Mouse (Mus musculus): ENCODE results near the gene Cmpk1.
A peak's percentile ranks its signal among the peaks of the same experiment; 100 is the strongest.
"Not testable (repeated sequence)": the region's sequence is repeated elsewhere in the genome, so short reads cannot be mapped to it uniquely, and the experiment has no call there.

Gene Cmpk1

GRCm38 (mm10) chr4:114986591-114987432 lies at the start of gene Cmpk1:
TSS of gene Cmpk1 (minus strand) at chr4:114987241.
- peak; percentile 76 to 91 for DNase-seq (ENCODE audit: low spot score in 2 of 2)

- no peak for DNase-seq (ENCODE audit: low spot score in 2 of 2)
Measured at GRCm38 (mm10) chr4:115035043-115035442, 48.0 kb upstream of the Cmpk1 start.

GRCm38 (mm10) chr4:115019997-115020396 lies 33.0 kb upstream of the Cmpk1 start:
- no peak for DNase-seq (ENCODE audit: low spot score in 2 of 2)

GRCm38 (mm10) chr4:115014276-115014675 lies 27.2 kb upstream of the Cmpk1 start:
- DNase-seq (ENCODE audit: low spot score in 2 of 2), result no peak

- DNase-seq (ENCODE audit: low spot score in 2 of 2), result no peak
Measured at GRCm38 (mm10) chr4:115000429-115000795, 13.4 kb upstream of the Cmpk1 start.

- peak; percentile 93 to 98 for DNase-seq (ENCODE audit: low spot score in 2 of 2)
Measured at GRCm38 (mm10) chr4:114999773-115000428, 12.9 kb upstream of the Cmpk1 start, which contains the start of gene Stil. TSS of gene Stil (plus strand) at chr4:115000159.

- DNase-seq (ENCODE audit: low spot score in 2 of 2), result no peak
Measured at GRCm38 (mm10) chr4:114999445-114999772, 12.4 kb upstream of the Cmpk1 start.

- peak; percentile 29 to 72 for DNase-seq (ENCODE audit: low spot score in 2 of 2)
Measured at GRCm38 (mm10) chr4:114997051-114997450, 10.0 kb upstream of the Cmpk1 start.

GRCm38 (mm10) chr4:114994218-114994617 lies 7.2 kb upstream of the Cmpk1 start:
- DNase-seq (ENCODE audit: low spot score in 2 of 2), result no peak

GRCm38 (mm10) chr4:114986211-114986590 lies 840 bp downstream of the Cmpk1 start:
- peak in 1 of 2 experiments; percentile 17 for DNase-seq (ENCODE audit: low spot score in 2 of 2)

- DNase-seq (ENCODE audit: low spot score in 2 of 2), result no peak
Measured at GRCm38 (mm10) chr4:114983020-114983419, 4.0 kb downstream of the Cmpk1 start.

- DNase-seq (ENCODE audit: low spot score in 2 of 2), result no peak
Measured at GRCm38 (mm10) chr4:114982619-114983018, 4.4 kb downstream of the Cmpk1 start.

- no peak for DNase-seq (ENCODE audit: low spot score in 2 of 2)
Measured at GRCm38 (mm10) chr4:114973229-114973740, 13.8 kb downstream of the Cmpk1 start.

GRCm38 (mm10) chr4:114970736-114971135 lies 16.3 kb downstream of the Cmpk1 start:
- DNase-seq (ENCODE audit: low spot score in 2 of 2), result no peak

- DNase-seq (ENCODE audit: low spot score in 2 of 2), result not testable (repeated sequence)
Measured at GRCm38 (mm10) chr4:114960881-114961280, 26.2 kb downstream of the Cmpk1 start.

GRCm38 (mm10) chr4:114959533-114959932 lies 27.5 kb downstream of the Cmpk1 start:
- no peak for DNase-seq (ENCODE audit: low spot score in 2 of 2)

GRCm38 (mm10) chr4:114958786-114959185 lies 28.3 kb downstream of the Cmpk1 start:
- DNase-seq (ENCODE audit: low spot score in 2 of 2), result no peak

- no peak for DNase-seq (ENCODE audit: low spot score in 2 of 2)
Measured at GRCm38 (mm10) chr4:114958231-114958630, 28.8 kb downstream of the Cmpk1 start.

- no peak for DNase-seq (ENCODE audit: low spot score in 2 of 2)
Measured at GRCm38 (mm10) chr4:114957403-114957802, 29.6 kb downstream of the Cmpk1 start.

- no peak for DNase-seq (ENCODE audit: low spot score in 2 of 2)
Measured at GRCm38 (mm10) chr4:114953172-114953571, 33.9 kb downstream of the Cmpk1 start.

GRCm38 (mm10) chr4:114947852-114948481 lies 39.1 kb downstream of the Cmpk1 start:
- no peak for DNase-seq (ENCODE audit: low spot score in 2 of 2)

- peak; percentile 55 to 81 for DNase-seq (ENCODE audit: low spot score in 2 of 2)
Measured at GRCm38 (mm10) chr4:114947395-114947794, 39.6 kb downstream of the Cmpk1 start.
